Mouse (Mus musculus) C2C12 (cell line): ENCODE data around the gene 1700001P01Rik.

Source experiments
- CEBPB ChIP-seq: IDR thresholded peaks from one replicate; pipeline ENCODE4 v1.6.1; 2011; ENCODE audit warnings: low read depth, mild to moderate bottlenecking, control low read depth, moderate library complexity
- CTCF ChIP-seq: IDR thresholded peaks from one replicate; pipeline ENCODE4 v1.5.1; 2011; ENCODE audit not compliant: control insufficient read depth, insufficient read depth, insufficient read length
- FOSL1 ChIP-seq: IDR thresholded peaks from one replicate; pipeline ENCODE4 v1.8.0; 2011; ENCODE audit warnings: mild to moderate bottlenecking, low read length; ENCODE audit not compliant: poor library complexity, insufficient read depth, severe bottlenecking
- MAX ChIP-seq: IDR thresholded peaks from one replicate; pipeline ENCODE4 v1.6.1; 2011; ENCODE audit warnings: mild to moderate bottlenecking, control low read depth
- MYOD1 ChIP-seq: IDR thresholded peaks from one replicate; pipeline ENCODE4 v1.6.1; 2011; ENCODE audit warnings: low read depth; ENCODE audit not compliant: control insufficient read depth, insufficient read length
- MYOG ChIP-seq: IDR thresholded peaks from one replicate; pipeline ENCODE4 v1.6.1; 2011; ENCODE audit not compliant: control insufficient read depth, insufficient read length; ENCODE audit errors: extremely low read depth
- USF1 ChIP-seq: IDR thresholded peaks from one replicate; pipeline ENCODE4 v1.6.1; 2011; ENCODE audit warnings: low read depth, mild to moderate bottlenecking, control low read depth, moderate library complexity

- no peak for TF ChIP-seq MAX
- TF ChIP-seq CTCF = no peak
- TF ChIP-seq MYOG = no peak
- TF ChIP-seq CEBPB = no peak
- no peak for TF ChIP-seq USF1
- no peak for TF ChIP-seq MYOD1
- no peak for TF ChIP-seq FOSL1
These were observed 21.2 kb upstream of the 1700001P01Rik start for GRCm38 (mm10) chr11:97796910-97797309.
